Mouse (Mus musculus): ENCODE measurements around the gene Kif11. TPM values are rescaled to one million over a fixed set of nuclear protein-coding genes. Genes with fewer than 3 reads are reported as not detected.

The Kif11 gene
- polyA plus RNA-seq, 1 experiment from 2014 or later, result 20.7 TPM

- Histone ChIP-seq H3K27ac (ENCODE audit: low read depth) (no peak overlapping the region), H3K4me2 (ENCODE audit: low read depth, low read length) (no peak overlapping the region), H3K4me3 (ENCODE audit: low read depth, low read length) (no peak overlapping the region), H3K27me3 (ENCODE audit: insufficient read depth, low read length) (peaks cover 33% of the 10 kb centered on the region), H3K36me3 (replicated peaks; ENCODE audit: insufficient read depth, low read length) (no peaks in the 10 kb centered on the region), H3K9ac (replicated peaks) (no peak overlapping the region), H3K4me1 (ENCODE audit: insufficient read depth) (peaks cover 16% of the 10 kb centered on the region; the same call in 1 of the 2 replicates), H3K9me3 (ENCODE audit: low read length) (no peaks in the 10 kb centered on the region)
- ATAC-seq (no peak), DNase-seq (no peak)
- TF ChIP-seq CTCF (IDR thresholded peaks at IDR 0.05; ENCODE audit: low read depth), result 0 out of 2 replicates have a peak, but pooled peaks have one; percentile 17
- TF ChIP-seq EP300 (IDR thresholded peaks at IDR 0.05; ENCODE audit: low read depth), result no peak
- 83% methylated on average over 11 of the region's 11 CpGs for WGBS (ENCODE audit: insufficient replicate concordance)
Measured at GRCm38 (mm10) chr19:37431139-37431756, 55.0 kb downstream of the Kif11 start.

GRCm38 (mm10) chr19:37432868-37433570 is 56.8 kb downstream of the Kif11 start:
- Histone ChIP-seq H3K9ac (replicated peaks) (peak overlapping the region; percentile 83), H3K4me2 (ENCODE audit: low read depth, low read length) (peak overlapping the region; percentile 73), H3K4me1 (ENCODE audit: insufficient read depth) (peaks cover 19% of the 10 kb centered on the region), H3K4me3 (ENCODE audit: low read depth, low read length) (peak overlapping the region; percentile 64), H3K27ac (ENCODE audit: low read depth) (peak overlapping the region; percentile 92; the same call in 1 of the 2 replicates), H3K27me3 (ENCODE audit: insufficient read depth, low read length) (peaks cover 35% of the 10 kb centered on the region), H3K9me3 (ENCODE audit: low read length) (no peaks in the 10 kb centered on the region), H3K36me3 (replicated peaks; ENCODE audit: insufficient read depth, low read length) (peaks cover 8% of the 10 kb centered on the region; the same call in 1 of the 2 replicates)
- DNase-seq (no peak), ATAC-seq (no peak)
- WGBS (ENCODE audit: insufficient replicate concordance), result 29% methylated on average over 16 of the region's 16 CpGs
- TF ChIP-seq CTCF (IDR thresholded peaks at IDR 0.05; ENCODE audit: low read depth) (no peak), EP300 (IDR thresholded peaks at IDR 0.05; ENCODE audit: low read depth) (no peak)

GRCm38 (mm10) chr19:37433895-37434262 is 57.7 kb downstream of the Kif11 start:
- Histone ChIP-seq H3K36me3 (replicated peaks; ENCODE audit: insufficient read depth, low read length) (peaks cover 8% of the 10 kb centered on the region; the same call in 1 of the 2 replicates), H3K9ac (replicated peaks) (peak overlapping the region; percentile 83), H3K4me1 (ENCODE audit: insufficient read depth) (peaks cover 19% of the 10 kb centered on the region), H3K27me3 (ENCODE audit: insufficient read depth, low read length) (peaks cover 35% of the 10 kb centered on the region), H3K4me3 (ENCODE audit: low read depth, low read length) (peak overlapping the region; percentile 64), H3K9me3 (ENCODE audit: low read length) (no peaks in the 10 kb centered on the region), H3K27ac (ENCODE audit: low read depth) (peak overlapping the region; percentile 92), H3K4me2 (ENCODE audit: low read depth, low read length) (peak overlapping the region; percentile 73)
- DNase-seq (peak; percentile 58), ATAC-seq (peak; percentile 53)
- TF ChIP-seq CTCF (IDR thresholded peaks at IDR 0.05; ENCODE audit: low read depth) (no peak), EP300 (IDR thresholded peaks at IDR 0.05; ENCODE audit: low read depth) (no peak)
- 2% methylated on average over 14 of the region's 14 CpGs for WGBS (ENCODE audit: insufficient replicate concordance)

GRCm38 (mm10) chr19:37434263-37434951 is 58.2 kb downstream of the Kif11 start, which contains the start of gene Hhex:
TSS of gene Hhex (plus strand) at chr19:37434810.
- TF ChIP-seq EP300 (IDR thresholded peaks at IDR 0.05; ENCODE audit: low read depth), result no peak
- peak; percentile 4; the same call in 1 of the 2 replicates for TF ChIP-seq CTCF (IDR thresholded peaks at IDR 0.05; ENCODE audit: low read depth)
- peaks cover 9% of the 10 kb centered on the region for H3K36me3 ChIP-seq (replicated peaks; ENCODE audit: insufficient read depth, low read length)
- peaks cover 19% of the 10 kb centered on the region for H3K4me1 ChIP-seq (ENCODE audit: insufficient read depth)
- peak within 1 kb of the TSS; percentile 73 for H3K4me2 ChIP-seq (ENCODE audit: low read depth, low read length)
- ATAC-seq, result peak; percentile 83
- H3K9me3 ChIP-seq (ENCODE audit: low read length), result no peaks in the 10 kb centered on the region
- H3K9ac ChIP-seq (replicated peaks), result peak within 1 kb of the TSS; percentile 83
- peak within 1 kb of the TSS; percentile 64 for H3K4me3 ChIP-seq (ENCODE audit: low read depth, low read length)
- DNase-seq, result peak; percentile 88
- 2% methylated on average over 61 of the region's 79 CpGs for WGBS (ENCODE audit: insufficient replicate concordance)
- H3K27me3 ChIP-seq (ENCODE audit: insufficient read depth, low read length), result peaks cover 35% of the 10 kb centered on the region
- peak within 1 kb of the TSS; percentile 92 for H3K27ac ChIP-seq (ENCODE audit: low read depth)

- peaks cover 32% of the 10 kb centered on the region for H3K27me3 ChIP-seq (ENCODE audit: insufficient read depth, low read length)
- TF ChIP-seq CTCF (IDR thresholded peaks at IDR 0.05; ENCODE audit: low read depth), result no peak
- TF ChIP-seq EP300 (IDR thresholded peaks at IDR 0.05; ENCODE audit: low read depth), result peak; percentile 92
- under 1% methylated on average over 68 of the region's 77 CpGs for WGBS (ENCODE audit: insufficient replicate concordance)
- peak; percentile 48 for ATAC-seq
- H3K9ac ChIP-seq (replicated peaks), result peak overlapping the region; percentile 83
- peaks cover 16% of the 10 kb centered on the region for H3K36me3 ChIP-seq (replicated peaks; ENCODE audit: insufficient read depth, low read length)
- DNase-seq, result peak; percentile 63
- peak overlapping the region; percentile 64 for H3K4me3 ChIP-seq (ENCODE audit: low read depth, low read length)
- H3K4me1 ChIP-seq (ENCODE audit: insufficient read depth), result peaks cover 19% of the 10 kb centered on the region
- peak overlapping the region; percentile 73 for H3K4me2 ChIP-seq (ENCODE audit: low read depth, low read length)
- no peaks in the 10 kb centered on the region for H3K9me3 ChIP-seq (ENCODE audit: low read length)
- H3K27ac ChIP-seq (ENCODE audit: low read depth), result peak overlapping the region; percentile 92
Measured at GRCm38 (mm10) chr19:37435041-37435852, 59.0 kb downstream of the Kif11 start.

All from liver, postnatal 0 days (tissue).